Mouse (Mus musculus) kidney, postnatal 25 days (tissue): Measurements from ENCODE around the gene Kl.
A peak's percentile ranks its signal among the peaks of the same experiment; 100 is the strongest.

Source experiments
- DNase-seq, 2 experiments: peaks; one replicate each; pipeline ENCODE4 v3.0.0; 2021; ENCODE audit warnings: mixed read lengths in 2 of 2

The Kl gene

DNA sequence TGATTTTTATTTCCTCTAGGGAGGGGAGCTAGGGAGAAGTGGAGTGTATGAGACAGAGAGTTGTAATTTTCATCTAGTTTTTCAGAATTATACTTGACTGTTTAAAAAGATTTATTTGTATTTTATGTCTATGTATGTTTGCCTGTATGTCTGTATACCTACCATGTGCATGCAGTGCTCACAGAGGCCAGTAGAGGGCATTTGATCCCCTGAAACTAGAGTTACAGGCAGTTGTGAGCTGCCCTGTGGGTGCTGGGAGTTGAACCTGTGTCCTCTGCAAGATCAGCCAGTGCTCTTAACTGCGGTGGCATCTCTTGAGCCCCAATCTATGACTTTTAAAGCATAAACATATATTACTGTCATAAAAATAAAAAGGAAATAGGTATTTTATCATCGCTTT is 15.5 kb downstream of the Kl start:
- DNase-seq: no peak

- no peak for DNase-seq
Observed at GRCm38 (mm10) chr5:150970551-150970950, 18.1 kb downstream of the Kl start.

GRCm38 (mm10) chr5:150971126-150971525 is 18.7 kb downstream of the Kl start:
- DNase-seq: no peak

DNA sequence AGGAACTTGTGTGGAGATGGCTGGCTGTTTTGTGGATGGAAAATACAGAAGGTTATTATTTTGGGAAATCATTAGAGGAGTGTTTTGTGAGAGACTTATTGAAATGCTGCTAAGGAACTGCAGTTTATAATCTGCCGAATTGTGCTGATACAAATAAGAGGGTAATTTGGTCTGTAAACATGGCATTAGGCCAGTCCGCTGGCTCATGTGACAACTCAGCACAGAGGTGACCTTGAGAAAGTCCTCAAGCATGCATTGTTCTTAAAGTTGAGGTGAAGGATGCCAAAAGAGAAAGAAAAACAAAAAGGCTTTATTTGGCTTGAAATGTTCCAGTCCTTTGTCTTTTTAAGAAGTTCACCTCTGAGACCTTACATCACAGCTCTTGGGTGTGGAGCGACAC is 21.8 kb downstream of the Kl start:
- peak; percentile 73 to 77 for DNase-seq

DNA sequence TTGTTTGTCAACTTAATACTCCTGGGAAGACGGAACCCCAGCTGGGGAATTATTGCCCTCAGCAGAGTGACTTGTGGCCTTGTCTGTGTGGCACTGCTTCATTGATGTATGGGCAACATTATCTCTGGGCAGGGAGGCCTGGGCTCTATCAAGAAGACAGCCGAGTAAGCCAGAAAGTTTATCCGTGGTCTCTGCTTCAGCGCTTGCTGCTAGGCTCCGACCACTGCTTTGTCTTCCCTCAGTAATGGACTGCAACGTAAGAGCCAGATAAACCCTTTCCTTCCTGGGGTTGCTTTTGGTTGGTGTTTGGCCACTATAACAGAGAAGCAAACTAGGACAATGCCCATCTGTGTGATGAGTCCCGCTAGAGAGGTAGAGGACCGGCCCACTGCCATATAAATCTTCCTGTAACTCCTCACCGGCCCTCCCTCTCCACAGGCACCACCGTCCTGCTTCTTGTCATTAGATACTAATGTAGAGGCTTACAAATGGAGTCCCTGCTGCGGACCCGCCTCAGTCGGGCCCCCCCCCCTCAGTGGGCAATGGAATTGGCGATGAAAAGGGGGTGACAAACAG is 25.1 kb downstream of the Kl start:
- DNase-seq: no peak

DNA sequence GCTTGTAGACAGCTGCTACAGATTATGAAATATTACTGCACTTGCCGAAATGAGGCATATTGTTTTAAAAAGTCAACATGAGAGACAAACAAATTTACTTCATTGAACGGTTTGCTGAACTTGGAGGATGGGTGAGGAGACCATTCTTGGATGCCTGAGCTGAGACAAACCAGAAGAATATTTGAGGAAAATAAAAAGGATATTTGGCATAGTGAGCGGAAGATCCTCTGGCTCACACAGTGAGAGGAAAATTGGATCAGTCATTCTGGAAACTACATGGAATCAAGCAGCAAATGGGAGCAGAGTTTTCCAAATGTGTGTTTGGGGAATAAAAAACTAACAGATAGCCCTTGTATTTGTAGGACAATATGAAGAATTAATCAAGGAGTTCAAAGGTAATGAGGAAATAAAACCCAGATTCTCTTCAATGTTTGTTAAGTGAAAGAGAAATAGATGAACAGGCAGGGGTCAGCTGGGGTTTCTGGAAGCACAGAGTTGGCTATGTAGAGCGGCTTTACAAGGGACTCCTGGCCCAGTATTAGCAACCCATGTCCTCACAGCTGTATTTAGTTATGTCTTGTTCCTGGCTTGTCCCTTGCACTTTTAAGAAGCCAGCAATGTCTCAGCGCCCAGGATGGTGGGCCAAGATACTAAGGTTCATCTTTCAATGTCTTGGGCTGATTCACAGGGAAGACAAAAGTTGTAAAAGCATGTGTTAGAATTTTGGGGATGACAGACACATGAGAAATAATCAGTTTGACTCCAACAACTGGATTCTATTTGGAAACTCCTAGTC is 27.1 kb downstream of the Kl start:
- no peak for DNase-seq

DNA sequence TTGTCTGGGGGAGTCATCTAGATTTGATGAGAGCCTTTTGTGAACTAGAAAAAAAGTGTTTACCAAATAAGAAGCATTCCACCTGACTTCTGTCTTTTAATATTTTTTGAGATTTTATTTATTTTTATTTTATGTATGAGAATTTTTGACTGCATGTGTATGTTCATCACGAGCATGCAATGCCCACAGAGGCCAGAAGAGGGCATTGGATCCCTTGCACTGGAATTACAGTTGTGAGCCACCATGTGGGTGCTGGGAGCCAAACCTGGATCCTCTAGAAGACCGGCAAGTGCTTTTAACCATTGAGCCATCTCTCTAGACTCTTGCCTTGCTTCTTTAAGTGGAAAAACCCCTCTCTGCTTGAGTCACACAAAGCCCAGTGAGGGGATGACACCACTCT is 29.7 kb downstream of the Kl start:
- DNase-seq: no peak

DNA sequence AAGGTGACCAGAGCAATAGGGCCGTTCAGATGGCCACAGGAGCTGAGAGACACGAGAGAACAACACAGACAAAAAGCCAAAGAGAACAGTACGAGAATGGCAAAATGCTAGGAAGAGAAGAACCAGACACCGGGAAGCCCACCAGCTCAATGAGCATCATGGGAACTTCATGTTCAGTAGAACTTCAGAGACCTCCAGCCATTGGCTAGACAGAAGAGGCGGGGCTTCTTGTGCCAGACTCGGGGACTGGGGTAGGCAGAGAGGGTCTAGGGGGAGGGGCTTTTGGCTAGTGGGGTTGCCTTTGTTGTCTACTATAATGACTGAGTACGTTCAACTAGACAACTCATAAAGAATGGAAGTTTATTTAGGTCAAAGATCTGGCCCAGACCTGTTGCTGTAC is 41.7 kb downstream of the Kl start:
- DNase-seq: no peak

- no peak for DNase-seq
Observed at GRCm38 (mm10) chr5:150996586-150996985, 44.2 kb downstream of the Kl start.

GRCm38 (mm10) chr5:151001111-151001510 is 48.7 kb downstream of the Kl start:
- DNase-seq: no peak

GRCm38 (mm10) chr5:151002051-151002450 is 49.6 kb downstream of the Kl start:
- no peak for DNase-seq

DNA sequence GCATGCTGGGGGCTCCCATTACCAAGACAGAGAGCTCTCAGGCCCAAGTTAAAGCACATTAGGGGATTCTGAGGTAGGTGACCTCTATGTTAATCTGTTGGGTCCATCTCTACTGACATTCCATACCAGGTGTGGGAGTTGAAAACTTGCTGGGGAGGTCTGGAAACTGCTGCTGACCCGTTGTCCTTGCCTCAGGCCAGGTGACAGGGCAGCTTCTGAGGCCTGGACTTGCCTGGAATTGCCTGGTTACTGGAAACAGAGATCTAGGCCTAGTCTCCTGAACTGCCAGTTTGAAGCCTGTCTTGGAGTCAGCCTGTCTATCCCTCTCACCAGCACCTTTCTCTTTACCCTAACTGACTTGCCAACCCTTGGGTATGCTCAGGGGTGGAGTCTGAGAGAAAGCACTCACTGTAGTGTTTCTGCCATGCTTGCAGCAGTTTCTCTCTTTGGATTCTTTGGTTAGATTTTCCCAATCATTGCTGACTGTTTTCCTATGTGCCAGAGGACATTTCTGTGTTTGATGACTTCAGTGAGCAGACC is 51.9 kb downstream of the Kl start:
- peak; percentile 23 to 72 for DNase-seq

GRCm38 (mm10) chr5:151018450-151018849 is 66.0 kb downstream of the Kl start:
- DNase-seq: no peak

DNA sequence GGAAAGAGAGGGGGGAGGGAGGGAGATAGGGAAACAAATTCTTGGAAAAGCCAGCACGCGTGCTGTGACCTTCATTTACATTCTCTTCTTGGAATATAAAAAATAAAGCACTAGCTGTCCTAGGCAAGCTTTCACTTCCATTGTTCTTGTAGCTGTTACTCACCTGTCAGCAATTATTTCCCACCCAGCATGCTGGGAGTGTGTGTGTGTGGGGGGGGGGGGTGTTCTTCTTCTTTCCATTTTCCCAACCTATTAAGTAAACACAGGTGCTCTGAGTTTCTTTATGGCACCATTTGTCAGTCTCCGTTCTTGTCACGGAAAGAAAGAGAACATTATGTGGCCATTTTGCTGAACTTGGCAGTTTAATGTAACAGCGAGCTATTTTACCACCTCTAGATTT is 66.6 kb downstream of the Kl start:
- DNase-seq: no peak

GRCm38 (mm10) chr5:151020031-151020820 is 67.8 kb downstream of the Kl start:
- no peak for DNase-seq

DNA sequence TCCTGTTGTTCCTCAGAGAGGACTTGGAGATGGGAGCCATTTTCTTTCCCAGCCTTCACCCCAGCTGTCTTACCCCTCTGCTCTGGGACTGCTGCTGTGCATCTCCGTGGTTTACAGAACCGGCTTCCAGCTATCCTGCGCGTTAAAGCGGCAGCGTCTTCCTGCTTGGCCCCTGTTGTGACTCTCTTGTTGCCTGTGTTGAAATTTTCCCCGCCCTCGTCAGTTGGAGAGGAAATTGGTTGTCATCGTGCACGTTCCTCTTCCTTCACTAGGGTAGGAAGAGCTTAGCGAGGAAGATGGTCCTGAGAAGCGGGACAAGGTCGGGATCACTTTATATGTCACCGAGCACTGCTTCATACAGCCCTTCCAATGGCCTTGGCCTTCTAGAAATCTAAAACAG is 68.4 kb downstream of the Kl start:
- DNase-seq: no peak

GRCm38 (mm10) chr5:151022026-151022425 is 69.6 kb downstream of the Kl start:
- DNase-seq: no peak

DNA sequence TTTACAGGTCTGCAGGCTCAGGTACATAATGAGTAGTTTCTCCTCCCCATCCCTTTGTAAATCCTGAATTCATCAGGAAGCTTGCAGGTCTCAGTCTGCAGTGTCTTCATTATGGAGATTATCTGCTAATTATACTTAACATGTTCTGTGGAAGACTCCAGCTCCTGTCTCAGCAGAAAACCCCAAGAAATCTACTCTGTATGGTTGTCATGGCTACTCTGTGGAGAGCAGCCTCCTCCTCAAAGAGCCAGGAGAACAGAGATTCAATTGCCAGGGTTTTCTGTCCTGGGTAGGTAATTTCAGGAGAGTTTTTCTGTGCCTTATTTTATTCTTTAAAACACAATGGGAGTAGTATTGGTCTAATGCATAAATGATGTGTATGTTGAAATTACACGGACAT is 70.5 kb downstream of the Kl start:
- DNase-seq: no peak

GRCm38 (mm10) chr5:151023461-151023860 is 71.1 kb downstream of the Kl start:
- DNase-seq: no peak

GRCm38 (mm10) chr5:151024483-151024882 is 72.1 kb downstream of the Kl start:
- no peak for DNase-seq

DNA sequence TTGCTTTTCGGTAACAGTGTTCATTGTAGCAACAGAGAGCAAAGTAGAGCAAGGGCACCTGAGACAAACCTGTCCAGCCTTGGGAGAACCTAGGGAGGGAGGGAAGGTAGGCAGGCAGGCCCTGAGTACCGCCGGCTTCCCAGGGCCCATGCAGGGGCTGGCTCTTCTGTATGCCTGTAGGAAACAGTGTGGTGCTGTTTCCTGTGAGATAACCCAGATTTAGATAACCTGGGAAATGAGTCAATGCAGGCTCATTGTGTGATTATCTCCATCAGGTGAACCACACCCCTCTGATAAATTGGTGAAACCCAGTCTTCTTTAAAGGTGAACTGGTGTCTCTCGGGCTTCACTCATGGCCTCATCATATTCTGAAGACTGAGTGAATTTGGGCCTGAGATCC is 73.7 kb downstream of the Kl start:
- no peak for DNase-seq

DNA sequence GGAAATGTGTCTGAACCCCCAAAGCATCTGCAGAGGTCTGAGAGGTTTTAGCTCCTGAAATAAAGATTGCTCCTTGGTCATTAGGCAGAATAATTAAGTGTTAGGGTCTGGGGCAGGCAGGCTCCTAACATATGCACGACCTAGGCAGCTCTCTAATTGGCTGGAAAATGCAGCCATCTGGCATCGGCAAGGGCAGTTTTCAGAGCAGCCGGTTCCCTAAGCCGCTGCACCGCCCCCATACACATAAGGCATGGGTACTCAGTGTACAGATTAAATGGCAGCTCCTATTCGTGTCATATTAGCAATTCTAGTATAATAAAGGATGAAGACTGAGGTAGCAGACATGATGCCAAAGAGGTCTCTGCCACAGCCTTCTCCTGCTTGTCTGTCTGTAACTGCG is 74.8 kb downstream of the Kl start:
- DNase-seq: no peak

GRCm38 (mm10) chr5:151028906-151029305 is 76.5 kb downstream of the Kl start:
- no peak for DNase-seq
